8 mouse cellular contexts compared by ENCODE assay signal in the genomic region with DNA sequence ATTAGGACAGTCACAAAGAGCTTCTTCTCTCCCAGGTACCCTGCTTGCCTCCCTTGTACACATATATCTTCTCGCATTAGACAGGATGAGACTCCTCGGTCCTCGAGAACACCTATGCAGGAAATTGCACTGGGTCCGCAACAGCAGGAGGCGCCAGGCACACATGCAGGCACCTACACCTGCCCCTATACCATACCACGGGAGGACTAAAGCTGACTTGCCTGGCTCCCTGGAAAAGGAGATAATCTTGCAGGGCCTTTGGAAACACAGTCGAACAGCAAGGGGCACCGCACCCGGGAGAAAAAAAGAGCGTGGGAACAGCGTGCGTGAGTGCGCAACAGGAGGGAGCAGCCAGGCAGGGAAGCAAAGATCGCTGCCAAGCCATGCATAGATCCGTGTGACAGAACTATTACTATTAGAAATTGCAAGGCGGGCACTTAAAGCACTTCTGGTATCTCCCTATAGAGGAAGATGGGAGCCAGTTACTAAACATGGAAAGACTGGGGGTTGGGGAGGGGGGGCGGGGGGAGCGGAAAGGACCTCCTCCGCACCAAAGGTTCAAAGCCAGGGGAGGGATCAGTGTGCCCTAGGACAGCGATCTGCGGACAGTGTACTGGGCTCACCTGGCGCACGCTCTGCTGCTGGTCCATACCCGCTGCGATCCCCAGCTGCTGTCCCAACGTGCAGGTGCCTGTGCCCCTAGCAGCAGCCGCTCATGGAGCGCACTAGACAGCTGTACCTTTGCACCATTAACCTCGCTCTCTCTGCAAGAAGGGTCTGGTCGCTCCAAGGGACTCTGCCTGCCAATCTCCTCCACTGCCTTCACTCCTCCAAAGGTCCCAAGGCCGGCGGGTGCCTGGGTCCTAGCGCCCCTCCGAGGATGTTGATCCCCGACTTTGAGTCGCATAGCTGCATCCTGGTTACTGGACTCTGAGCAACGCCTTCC. TPM values are rescaled to one million over a fixed set of nuclear protein-coding genes. Genes with fewer than 3 reads are reported as not detected.
A peak's percentile ranks its signal among the peaks of the same experiment; 100 is the strongest.
DNase-seq lines count a peak whose midpoint lies in the region; ATAC-seq and TF ChIP-seq lines count a peak whose summit lies in the region.

A gene (minus strand): TSS at position 826 of the 946 bp plus-strand sequence.

- no peaks in the 10 kb centered on the region; the same call in 1 of the 2 replicates for H3K4me1 ChIP-seq in cerebellum, adult 2 months (ENCODE audit: control insufficient read depth, insufficient read depth, low read length)
- no peaks in the 10 kb centered on the region for H3K4me1 ChIP-seq in brown adipose tissue, adult 24 weeks (ENCODE audit: control insufficient read depth, insufficient read depth, insufficient read length, low read length)
- peaks cover 2 to 7% of the 10 kb centered on the region in 2 experiments; a peak in 3 of 4 replicates for H3K4me1 ChIP-seq in heart, embryonic 14.5 days (ENCODE audit: control insufficient read depth in 2 of 2, insufficient read depth in 2 of 2, low read length in 2 of 2)
- H3K4me1 ChIP-seq in liver, embryonic 11.5 days (replicated peaks; ENCODE audit: control insufficient read depth, insufficient read depth, low read length) = no peaks in the 10 kb centered on the region
- H3K4me1 ChIP-seq in olfactory bulb, adult 2 months (ENCODE audit: control insufficient read depth, insufficient read depth, low read length) = peaks cover 8% of the 10 kb centered on the region
- no peaks in the 10 kb centered on the region for H3K4me1 ChIP-seq in thymus, adult 2 months (replicated peaks; ENCODE audit: control insufficient read depth, insufficient read depth, low read length)

- no peak within 1 kb of the TSS for H3K27ac ChIP-seq in cerebellum, adult 2 months (ENCODE audit: insufficient read depth, low read length)
- H3K27ac ChIP-seq in brown adipose tissue, adult 24 weeks (replicated peaks; ENCODE audit: low read depth, low read length) = no peak within 1 kb of the TSS
- H3K27ac ChIP-seq in heart, embryonic 14.5 days (replicated peaks in 1 of 2; ENCODE audit: control insufficient read depth in 1 of 2, insufficient read depth in 1 of 2, low read depth in 2 of 2, low read length in 2 of 2) = no peak within 1 kb of the TSS
- H3K27ac ChIP-seq in liver, embryonic 11.5 days (ENCODE audit: low read depth, low read length) = no peak within 1 kb of the TSS
- H3K27ac ChIP-seq in olfactory bulb, adult 2 months (ENCODE audit: insufficient read depth, low read depth, low read length) = no peak within 1 kb of the TSS
- H3K27ac ChIP-seq in thymus, adult 2 months (ENCODE audit: control insufficient read depth, insufficient read depth, low read length) = no peak within 1 kb of the TSS

- DNase-seq in cerebellum, adult 2 months = peak; percentile 10 to 17
- no peak for DNase-seq in cerebellum, adult 11-12 months
- peak; percentile 56 to 71 for DNase-seq in kidney, postnatal 36 days
- no peak for DNase-seq in liver, embryonic 11.5 days (ENCODE audit: low spot score)
- DNase-seq in thymus, adult 2 months = no peak

- H3K36me3 ChIP-seq in heart, embryonic 14.5 days (ENCODE audit: control insufficient read depth, insufficient read depth, low read length) = no peaks in the 10 kb centered on the region
- no peaks in the 10 kb centered on the region for H3K36me3 ChIP-seq in liver, embryonic 11.5 days (ENCODE audit: control insufficient read depth, insufficient read depth, low read length)
- H3K36me3 ChIP-seq in thymus, adult 2 months (ENCODE audit: control insufficient read depth, insufficient read depth, low read length) = no peaks in the 10 kb centered on the region

- 6% methylated on average over 37 of the region's 37 CpGs for WGBS in cerebellum, adult 2 months
- 5% methylated on average over 37 of the region's 37 CpGs for WGBS in heart, embryonic 14.5 days
- 7% methylated on average over 37 of the region's 37 CpGs for WGBS in liver, embryonic 11.5 days
- WGBS in olfactory bulb, adult 2 months = 6% methylated on average over 37 of the region's 37 CpGs
- WGBS in thymus, adult 2 months = 16% methylated on average over 37 of the region's 37 CpGs

- ATAC-seq in heart, embryonic 14.5 days (ENCODE audit: insufficient number of reproducible peaks, insufficient read depth, low FRiP score, low read depth) = no peak
- ATAC-seq in liver, embryonic 11.5 days (replicated peaks; ENCODE audit: low FRiP score) = no peak

- no peak for TF ChIP-seq CTCF in cerebellum, adult 2 months (IDR thresholded peaks at IDR 0.05; ENCODE audit: borderline replicate concordance, insufficient read depth, low read depth, low read length)
- TF ChIP-seq CTCF in olfactory bulb, adult 2 months (IDR thresholded peaks at IDR 0.05; ENCODE audit: insufficient read depth, low read depth, low read length) = no peak
- TF ChIP-seq CTCF in thymus, adult 2 months (IDR thresholded peaks at IDR 0.05; ENCODE audit: borderline replicate concordance, control insufficient read depth, extremely low read depth, insufficient read depth, low read length, poor library complexity) = no peak

- H3K27me3 ChIP-seq in cerebellum, adult 2 months (ENCODE audit: control insufficient read depth, insufficient read depth, low read length) = no peaks in the 10 kb centered on the region
- H3K27me3 ChIP-seq in heart, embryonic 14.5 days (ENCODE audit: control insufficient read depth, insufficient read depth, low read length) = peaks cover 21% of the 10 kb centered on the region
- H3K27me3 ChIP-seq in liver, embryonic 11.5 days (replicated peaks; ENCODE audit: control insufficient read depth, insufficient read depth, low read length) = peaks cover 16% of the 10 kb centered on the region
- no peaks in the 10 kb centered on the region; the same call in 1 of the 2 replicates for H3K27me3 ChIP-seq in thymus, adult 2 months (ENCODE audit: control insufficient read depth, insufficient read depth, low read length)

- TF ChIP-seq POLR2A in cerebellum, adult 2 months (IDR thresholded peaks at IDR 0.05; ENCODE audit: borderline replicate concordance, insufficient read depth, low read length) = no peak
- no peak for TF ChIP-seq POLR2A in olfactory bulb, adult 2 months (IDR thresholded peaks at IDR 0.05; ENCODE audit: insufficient read depth, low read depth, low read length)
- TF ChIP-seq POLR2A in thymus, adult 2 months (IDR thresholded peaks at IDR 0.05; ENCODE audit: control insufficient read depth, extremely low read depth, insufficient read depth, low read length, poor library complexity) = no peak

- H3K4me3 ChIP-seq in cerebellum, adult 2 months (replicated peaks; ENCODE audit: insufficient read depth, low read depth, low read length) = peak within 1 kb of the TSS; percentile 3
- peak within 1 kb of the TSS; percentile 14; the same call in 1 of the 2 replicates for H3K4me3 ChIP-seq in brown adipose tissue, adult 24 weeks (ENCODE audit: insufficient read depth, low read depth, low read length)
- H3K4me3 ChIP-seq in heart, embryonic 14.5 days (ENCODE audit: control insufficient read depth in 1 of 2, insufficient read depth in 1 of 2, low read depth in 1 of 2, low read length in 2 of 2) = peak within 1 kb of the TSS; percentile 17 to 28
- H3K4me3 ChIP-seq in liver, embryonic 11.5 days (ENCODE audit: low read depth, low read length) = peak within 1 kb of the TSS; percentile 32
- peak within 1 kb of the TSS; percentile 44 for H3K4me3 ChIP-seq in olfactory bulb, adult 2 months (ENCODE audit: insufficient read depth, low read depth, low read length)
- H3K4me3 ChIP-seq in thymus, adult 2 months (ENCODE audit: control insufficient read depth, insufficient read depth, low read length) = no peak within 1 kb of the TSS

- H3K9me3 ChIP-seq in heart, embryonic 14.5 days (ENCODE audit: control insufficient read depth, low read length) = no peaks in the 10 kb centered on the region
- H3K9me3 ChIP-seq in liver, embryonic 11.5 days (ENCODE audit: control insufficient read depth, low read length) = no peaks in the 10 kb centered on the region

- H3K9ac ChIP-seq in heart, embryonic 14.5 days (ENCODE audit: low read length) = peak within 1 kb of the TSS; percentile 6; the same call in 1 of the 2 replicates
- H3K9ac ChIP-seq in liver, embryonic 11.5 days (ENCODE audit: low read depth, low read length) = no peak within 1 kb of the TSS

- peak within 1 kb of the TSS; percentile 61 for H3K4me2 ChIP-seq in heart, embryonic 14.5 days (ENCODE audit: low read length)
- peak within 1 kb of the TSS; percentile 53 for H3K4me2 ChIP-seq in liver, embryonic 11.5 days

RNA-seq across cellular contexts. Expression of the gene that starts here (rescaled TPM):
- polyA plus RNA-seq in cerebellum, adult 2 months (2012; rRNA removed) = 19.9 and 24.2 TPM in 2 replicates
- not detected in 2 replicates for polyA plus RNA-seq in brown adipose tissue, adult 24 weeks (2012; ENCODE audit: insufficient read depth, insufficient read length, missing spikeins)
- polyA plus RNA-seq in heart, embryonic 14.5 days (2014; fragmentation: Nextera tagmentation; extraction: Ambion mirVana) = 0.93 and 0.99 TPM in 2 replicates
- polyA plus RNA-seq in liver, embryonic 11.5 days (2014; fragmentation: Nextera tagmentation; extraction: Ambion mirVana) = 0.73 and 1.4 TPM in 2 replicates
- polyA plus RNA-seq in olfactory bulb, adult 2 months (2012; ENCODE audit: insufficient read depth, insufficient read length, low replicate concordance, missing spikeins) = not detected in 2 replicates
- polyA plus RNA-seq in thymus, adult 2 months (2012; rRNA removed) = 0.88 and 1.2 TPM in 2 replicates

Comparison
In these comparisons a context has a peak if more than half of its experiments do, and no peak if none do; other contexts are left out.
1. DNase-seq: peak in cerebellum, adult 2 months (2 of 2) and kidney, postnatal 36 days (2 of 2); none in cerebellum, adult 11-12 months (single experiment), liver, embryonic 11.5 days (single experiment) and thymus, adult 2 months (single experiment).